ENCODE assay signal across 7 mouse cellular contexts in the genomic region with DNA sequence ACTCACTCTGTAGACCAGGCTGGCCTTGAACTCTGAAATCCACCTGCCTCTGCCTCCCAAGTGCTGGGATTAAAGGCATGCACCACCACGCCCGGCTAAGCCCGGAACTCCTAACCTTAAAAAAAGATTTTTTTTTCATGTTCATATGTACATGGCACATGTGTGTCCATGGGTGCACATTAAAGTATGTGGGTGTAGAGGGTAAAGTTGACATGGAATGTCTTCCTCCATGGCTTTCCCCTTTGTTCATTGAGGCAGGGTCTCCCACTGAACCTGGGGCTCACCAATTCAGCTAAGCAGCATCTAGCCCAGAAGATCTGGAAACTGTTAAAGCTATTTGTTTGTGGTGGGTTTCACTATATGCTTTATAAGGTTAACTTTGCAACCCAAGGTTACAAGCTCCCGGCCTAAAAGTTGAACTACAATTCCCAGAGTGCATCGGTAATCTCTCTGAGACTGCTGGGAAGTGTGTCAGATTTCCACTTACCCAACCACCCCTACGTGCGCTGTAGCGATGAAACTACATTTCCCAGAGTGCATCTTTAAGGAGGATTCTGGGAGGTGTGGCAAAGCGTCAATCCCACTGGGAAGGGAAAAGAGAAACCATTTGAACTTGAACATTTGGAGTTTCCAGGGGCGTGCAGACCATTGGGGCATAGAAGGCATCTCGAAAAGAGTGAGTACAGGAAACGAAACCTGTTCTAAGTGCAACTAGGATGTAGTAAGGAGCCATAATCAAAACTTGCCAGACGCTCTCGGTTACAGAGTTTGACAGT. TPM values are rescaled to one million over a fixed set of nuclear protein-coding genes. Genes with fewer than 3 reads are reported as not detected.
DNase-seq lines count a peak whose midpoint lies in the region; ATAC-seq lines count a peak whose summit lies in the region.

A gene (plus strand): TSS at position 581 of the 776 bp plus-strand sequence.

- H3K27me3 ChIP-seq in intestine, embryonic 15.5 days (replicated peaks), result no peaks in the 10 kb centered on the region
- no peaks in the 10 kb centered on the region for H3K27me3 ChIP-seq in midbrain, embryonic 10.5 days (ENCODE audit: low read depth, poor library complexity, severe bottlenecking)

- H3K9me3 ChIP-seq in intestine, embryonic 15.5 days, result no peaks in the 10 kb centered on the region
- no peaks in the 10 kb centered on the region for H3K9me3 ChIP-seq in midbrain, embryonic 10.5 days (replicated peaks)

- H3K9ac ChIP-seq in intestine, embryonic 15.5 days, result peak within 1 kb of the TSS; percentile 47

- peak; percentile 98 for ATAC-seq in intestine, embryonic 15.5 days

- no peak within 1 kb of the TSS for H3K27ac ChIP-seq in intestine, embryonic 15.5 days
- peak within 1 kb of the TSS; percentile 47 for H3K27ac ChIP-seq in midbrain, embryonic 10.5 days (replicated peaks)

- peak within 1 kb of the TSS; percentile 59 for H3K4me2 ChIP-seq in intestine, embryonic 15.5 days (replicated peaks)

- H3K4me1 ChIP-seq in intestine, embryonic 15.5 days (replicated peaks), result no peaks in the 10 kb centered on the region
- peaks cover 10% of the 10 kb centered on the region for H3K4me1 ChIP-seq in midbrain, embryonic 10.5 days

- no peaks in the 10 kb centered on the region for H3K36me3 ChIP-seq in intestine, embryonic 15.5 days
- no peaks in the 10 kb centered on the region for H3K36me3 ChIP-seq in midbrain, embryonic 10.5 days

- intact Hi-C loops in gastrocnemius, postnatal 36 days (cut with DNase I), result no loop called here
- intact Hi-C loops in left cerebral cortex, postnatal 25 days (cut with DNase I), result no loop called here

- DNase-seq in adrenal gland, adult 2 months, result peak; percentile 90
- peak; percentile 82 for DNase-seq in embryo, embryonic 11.5 days (ENCODE audit: low read depth, low spot score)
- peak; percentile 55 to 74 for DNase-seq in gastrocnemius, postnatal 36 days
- peak; percentile 78 to 97 for DNase-seq in left cerebral cortex, postnatal 25 days (ENCODE audit: low spot score in 2 of 2)
- DNase-seq in midbrain, embryonic 10.5 days (ENCODE audit: low spot score), result peak; percentile 74
- peak; percentile 59 for DNase-seq in right cerebral cortex, postnatal 4 days

- peak within 1 kb of the TSS; percentile 47 for H3K4me3 ChIP-seq in intestine, embryonic 15.5 days (replicated peaks)
- peak within 1 kb of the TSS; percentile 60 for H3K4me3 ChIP-seq in midbrain, embryonic 10.5 days

- WGBS in intestine, embryonic 15.5 days, result 21% methylated on average over 14 of the region's 14 CpGs
- WGBS in midbrain, embryonic 10.5 days, result 23% methylated on average over 14 of the region's 14 CpGs

RNA-seq across cellular contexts. Expression of the gene that starts here (rescaled TPM):
- total RNA-seq in adrenal gland, adult 2 months (2021), result 10 to 100 TPM; 45.7 to 55.2 TPM
- 22.3 and 23.2 TPM in 2 replicates for polyA plus RNA-seq in adrenal gland, adult 2 months (2012; rRNA removed)
- 10 to 100 TPM; 27.0 to 29.9 TPM for total RNA-seq in gastrocnemius, postnatal 36 days (2021)
- 15.8 and 17.8 TPM in 2 replicates for polyA plus RNA-seq in intestine, embryonic 15.5 days (2015; fragmentation: Nextera tagmentation; extraction: Ambion mirVana)
- 10 to 100 TPM; 15.6 to 18.8 TPM for total RNA-seq in left cerebral cortex, postnatal 25 days (2021)
- polyA plus RNA-seq in midbrain, embryonic 10.5 days (2016; fragmentation: Nextera tagmentation; extraction: Ambion mirVana), result 11.8 and 13.4 TPM in 2 replicates
